Mouse (Mus musculus) hindbrain, embryonic 16.5 days (tissue): Measurements from ENCODE around the gene 2010111I01Rik. TPM values are rescaled to one million over a fixed set of nuclear protein-coding genes. Genes with fewer than 3 reads are reported as not detected.

Experiments used
- ATAC-seq: fragments of 200-750 bp; cut with Nextera tagmentation; 2 replicates; pipeline ENCODE4 v1.8.0; 2017; ENCODE audit warnings: moderate TSS enrichment, moderate library complexity
- H3K27ac ChIP-seq: fragments of 300-500 bp; sonication (generic); 2 replicates; pipeline ENCODE4 v1.5.1; 2014; ENCODE audit warnings: low read depth, mild to moderate bottlenecking, control low read depth, low read length, moderate library complexity
- H3K27me3 ChIP-seq: fragments of 300-500 bp; sonication (generic); replicated peaks from 2 replicates; pipeline ENCODE4 v1.6.1; 2014; ENCODE audit warnings: low read length; ENCODE audit not compliant: control insufficient read depth, insufficient read depth
- H3K36me3 ChIP-seq: fragments of 300-500 bp; sonication (generic); 2 replicates; pipeline ENCODE4 v1.6.1; 2014; ENCODE audit warnings: mild to moderate bottlenecking, low read length, moderate library complexity, mixed read lengths; ENCODE audit not compliant: control insufficient read depth, insufficient read depth
- H3K4me1 ChIP-seq: fragments of 300-500 bp; sonication (generic); 2 replicates; pipeline ENCODE4 v1.6.1; 2014; ENCODE audit warnings: low read depth, low read length; ENCODE audit not compliant: control insufficient read depth, insufficient read depth
- H3K4me2 ChIP-seq: fragments of 300-500 bp; sonication (generic); 2 replicates; pipeline ENCODE4 v1.6.1; 2014; ENCODE audit warnings: mild to moderate bottlenecking, low read length, control low read depth, moderate library complexity
- H3K4me3 ChIP-seq: fragments of 300-500 bp; sonication (generic); 2 replicates; pipeline ENCODE4 v1.5.1; 2014; ENCODE audit warnings: mild to moderate bottlenecking, low read length, control low read depth, moderate library complexity
- H3K9ac ChIP-seq: fragments of 300-500 bp; sonication (generic); 2 replicates; pipeline ENCODE4 v1.6.1; 2014; ENCODE audit warnings: low read depth, mild to moderate bottlenecking, control low read depth, low read length, moderate library complexity
- H3K9me3 ChIP-seq: fragments of 300-500 bp; sonication (generic); 2 replicates; pipeline ENCODE4 v1.6.1; 2014; ENCODE audit warnings: mild to moderate bottlenecking, low read length, moderate library complexity; ENCODE audit not compliant: control insufficient read depth
- WGBS: fragments of 180-500 bp; shearing (Covaris S2); extraction: QIAGEN DNeasy Blood & Tissue Kit; methylation state at CpG from one replicate; pipeline ENCODE4 v1.1.7; 2014; 5-methylcytosine and 5-hydroxymethylcytosine counted together
- polyA plus RNA-seq: library from polyadenylated mRNA; unstranded; fragments of >200 nt; fragmentation: Nextera tagmentation; extraction: Ambion mirVana; gene quantifications from 2 replicates; pipeline ENCODE4 v1.2.1, GENCODE M21; 2015

Gene 2010111I01Rik
- polyA plus RNA-seq, 1 experiment from 2014 or later, result 28.6 TPM

GRCm38 (mm10) chr13:63296300-63296699 lies 331.6 kb downstream of the 2010111I01Rik start:
- H3K27me3 ChIP-seq, result no peaks in the 10 kb centered on the region
- no peak overlapping the region for H3K4me3 ChIP-seq
- H3K9me3 ChIP-seq, result no peaks in the 10 kb centered on the region
- WGBS, result 93% methylated on average over 11 of the region's 11 CpGs
- no peak overlapping the region for H3K27ac ChIP-seq
- H3K4me2 ChIP-seq, result no peak overlapping the region
- H3K4me1 ChIP-seq, result peaks cover 4% of the 10 kb centered on the region
- H3K36me3 ChIP-seq, result peaks cover 8% of the 10 kb centered on the region; the same call in 1 of the 2 replicates
- ATAC-seq, result no peak
- no peak overlapping the region for H3K9ac ChIP-seq

- H3K4me3 ChIP-seq, result no peak overlapping the region
- H3K9me3 ChIP-seq, result no peaks in the 10 kb centered on the region
- WGBS, result 96% methylated on average over 2 of the region's 2 CpGs
- no peak overlapping the region for H3K9ac ChIP-seq
- no peaks in the 10 kb centered on the region for H3K27me3 ChIP-seq
- peaks cover 4% of the 10 kb centered on the region for H3K4me1 ChIP-seq
- ATAC-seq, result no peak
- H3K36me3 ChIP-seq, result peaks cover 8% of the 10 kb centered on the region; the same call in 1 of the 2 replicates
- H3K4me2 ChIP-seq, result no peak overlapping the region
- H3K27ac ChIP-seq, result no peak overlapping the region
Observed at GRCm38 (mm10) chr13:63297003-63297402, 332.3 kb downstream of the 2010111I01Rik start.

DNA sequence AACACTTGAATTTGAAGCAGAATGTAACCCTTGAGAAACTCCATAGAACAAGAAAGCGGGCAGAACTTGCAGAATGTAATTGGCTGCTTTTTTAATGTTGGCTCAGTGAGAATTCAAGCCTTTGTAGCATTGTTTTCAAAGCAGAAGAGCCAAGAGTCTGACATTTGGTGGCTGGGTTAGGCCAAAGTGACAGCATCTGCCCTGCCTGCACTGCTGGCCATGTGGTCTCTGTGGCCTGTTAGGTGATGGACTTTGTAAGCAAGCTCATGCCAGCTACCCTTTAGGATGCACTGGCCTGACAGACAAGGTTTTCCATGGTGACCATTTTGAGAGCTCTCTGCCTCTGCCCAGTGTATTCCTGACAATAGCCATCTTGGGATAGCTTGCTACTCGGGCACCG lies 333.2 kb downstream of the 2010111I01Rik start:
- Histone ChIP-seq H3K27me3 (no peaks in the 10 kb centered on the region), H3K27ac (no peak overlapping the region), H3K4me2 (no peak overlapping the region), H3K4me3 (no peak overlapping the region), H3K36me3 (peaks cover 8% of the 10 kb centered on the region), H3K9ac (no peak overlapping the region), H3K9me3 (no peaks in the 10 kb centered on the region), H3K4me1 (peaks cover 4% of the 10 kb centered on the region)
- WGBS, result 81% methylated on average over 3 of the region's 3 CpGs
- ATAC-seq, result no peak

GRCm38 (mm10) chr13:63298931-63299330 lies 334.2 kb downstream of the 2010111I01Rik start:
- Histone ChIP-seq H3K27ac (no peak overlapping the region), H3K4me1 (peaks cover 4% of the 10 kb centered on the region), H3K4me3 (no peak overlapping the region), H3K9ac (no peak overlapping the region), H3K36me3 (peaks cover 8% of the 10 kb centered on the region), H3K9me3 (no peaks in the 10 kb centered on the region), H3K4me2 (no peak overlapping the region), H3K27me3 (no peaks in the 10 kb centered on the region)
- no peak for ATAC-seq
- 95% methylated on average over 5 of the region's 5 CpGs for WGBS

DNA sequence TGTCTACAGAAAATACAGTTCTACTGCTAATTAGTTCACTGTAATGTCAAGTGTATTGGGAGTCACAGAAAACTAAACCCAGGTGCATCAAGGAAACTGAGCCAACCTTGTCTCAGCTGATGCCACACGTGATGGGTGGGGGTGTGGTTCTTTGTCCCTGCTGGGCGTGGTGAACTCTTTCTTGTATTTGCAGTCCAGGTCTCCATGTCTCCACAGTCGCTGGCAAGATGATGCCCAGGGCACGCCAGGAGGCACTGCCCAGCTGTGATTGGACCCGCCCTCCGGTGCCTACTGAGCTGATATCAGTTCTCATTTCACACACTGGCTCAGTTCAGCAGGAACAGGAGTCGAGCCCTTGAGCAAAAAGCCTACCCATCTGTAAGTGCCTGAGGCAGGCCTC lies 336.2 kb downstream of the 2010111I01Rik start:
- no peaks in the 10 kb centered on the region for H3K27me3 ChIP-seq
- no peak overlapping the region for H3K4me3 ChIP-seq
- ATAC-seq, result no peak
- H3K4me2 ChIP-seq, result no peak overlapping the region
- H3K36me3 ChIP-seq, result peaks cover 8% of the 10 kb centered on the region
- H3K4me1 ChIP-seq, result peaks cover 6% of the 10 kb centered on the region
- no peaks in the 10 kb centered on the region for H3K9me3 ChIP-seq
- no peak overlapping the region for H3K9ac ChIP-seq
- WGBS, result 79% methylated on average over 7 of the region's 7 CpGs
- H3K27ac ChIP-seq, result no peak overlapping the region

GRCm38 (mm10) chr13:63301764-63302209 lies 337.1 kb downstream of the 2010111I01Rik start:
- no peak overlapping the region for H3K9ac ChIP-seq
- no peaks in the 10 kb centered on the region for H3K9me3 ChIP-seq
- H3K4me1 ChIP-seq, result peaks cover 6% of the 10 kb centered on the region
- H3K36me3 ChIP-seq, result peaks cover 8% of the 10 kb centered on the region
- 48% methylated on average over 3 of the region's 3 CpGs for WGBS
- no peak overlapping the region for H3K4me2 ChIP-seq
- ATAC-seq, result no peak
- H3K27ac ChIP-seq, result no peak overlapping the region
- H3K27me3 ChIP-seq, result no peaks in the 10 kb centered on the region
- H3K4me3 ChIP-seq, result no peak overlapping the region

GRCm38 (mm10) chr13:63302381-63302780 lies 337.7 kb downstream of the 2010111I01Rik start:
- Histone ChIP-seq H3K27me3 (no peaks in the 10 kb centered on the region), H3K9ac (no peak overlapping the region), H3K4me3 (no peak overlapping the region), H3K4me2 (no peak overlapping the region), H3K4me1 (peaks cover 6% of the 10 kb centered on the region), H3K27ac (no peak overlapping the region), H3K9me3 (no peaks in the 10 kb centered on the region), H3K36me3 (peaks cover 8% of the 10 kb centered on the region)
- ATAC-seq, result no peak
- 82% methylated on average over 5 of the region's 5 CpGs for WGBS

DNA sequence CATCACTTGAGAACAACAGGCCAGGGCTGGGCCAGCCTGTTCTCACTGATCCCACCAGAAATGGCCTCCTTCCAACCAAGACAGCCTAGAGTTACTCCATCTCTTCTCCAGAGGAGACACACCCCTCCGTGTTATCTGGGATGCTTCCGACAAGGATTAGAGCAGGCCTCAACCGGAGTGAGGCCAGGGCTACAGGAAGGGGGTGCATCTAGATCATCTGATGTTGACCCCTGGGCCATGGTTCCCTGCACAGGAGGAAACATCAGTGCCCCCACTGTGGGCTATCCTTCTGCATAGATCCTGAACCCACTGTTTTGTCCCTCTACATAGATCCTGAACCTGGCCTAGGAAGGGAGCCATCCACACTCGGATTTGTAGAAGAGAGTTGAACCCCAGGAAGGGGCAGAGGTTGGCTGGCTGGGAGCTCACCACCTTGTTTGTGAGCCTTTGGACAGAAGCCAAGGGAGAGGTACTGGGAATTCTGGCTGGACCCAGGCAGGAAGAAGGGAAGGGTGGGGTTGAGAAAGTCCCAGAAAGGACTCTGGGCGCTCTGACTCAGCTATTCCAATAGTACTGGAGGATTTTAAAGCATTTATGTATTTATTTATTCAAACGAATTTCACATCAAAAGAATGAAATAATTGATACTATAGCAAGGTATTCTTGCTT lies 339.6 kb downstream of the 2010111I01Rik start:
- 80% methylated on average over 6 of the region's 6 CpGs for WGBS

GRCm38 (mm10) chr13:63304799-63305159 lies 340.1 kb downstream of the 2010111I01Rik start:
- no peak for ATAC-seq
- H3K4me3 ChIP-seq, result no peak overlapping the region
- H3K4me2 ChIP-seq, result no peak overlapping the region
- no peaks in the 10 kb centered on the region for H3K27me3 ChIP-seq
- WGBS, result 52% methylated on average over 3 of the region's 3 CpGs
- H3K9ac ChIP-seq, result no peak overlapping the region
- no peaks in the 10 kb centered on the region for H3K9me3 ChIP-seq
- peaks cover 6% of the 10 kb centered on the region for H3K4me1 ChIP-seq
- peaks cover 2% of the 10 kb centered on the region for H3K36me3 ChIP-seq
- H3K27ac ChIP-seq, result no peak overlapping the region; the same call in 1 of the 2 replicates

More for the DNA sequence above, 339.6 kb downstream of the 2010111I01Rik start:
- H3K36me3 ChIP-seq, result peaks cover 2% of the 10 kb centered on the region
- H3K4me3 ChIP-seq, result no peak overlapping the region
- no peaks in the 10 kb centered on the region for H3K9me3 ChIP-seq
- H3K9ac ChIP-seq, result no peak overlapping the region
- no peak for ATAC-seq
- H3K27ac ChIP-seq, result no peak overlapping the region
- H3K27me3 ChIP-seq, result no peaks in the 10 kb centered on the region
- H3K4me1 ChIP-seq, result peaks cover 6% of the 10 kb centered on the region
- H3K4me2 ChIP-seq, result no peak overlapping the region
